Mouse (Mus musculus): ENCODE results near the gene Nrip1.

The Nrip1 gene

DNA sequence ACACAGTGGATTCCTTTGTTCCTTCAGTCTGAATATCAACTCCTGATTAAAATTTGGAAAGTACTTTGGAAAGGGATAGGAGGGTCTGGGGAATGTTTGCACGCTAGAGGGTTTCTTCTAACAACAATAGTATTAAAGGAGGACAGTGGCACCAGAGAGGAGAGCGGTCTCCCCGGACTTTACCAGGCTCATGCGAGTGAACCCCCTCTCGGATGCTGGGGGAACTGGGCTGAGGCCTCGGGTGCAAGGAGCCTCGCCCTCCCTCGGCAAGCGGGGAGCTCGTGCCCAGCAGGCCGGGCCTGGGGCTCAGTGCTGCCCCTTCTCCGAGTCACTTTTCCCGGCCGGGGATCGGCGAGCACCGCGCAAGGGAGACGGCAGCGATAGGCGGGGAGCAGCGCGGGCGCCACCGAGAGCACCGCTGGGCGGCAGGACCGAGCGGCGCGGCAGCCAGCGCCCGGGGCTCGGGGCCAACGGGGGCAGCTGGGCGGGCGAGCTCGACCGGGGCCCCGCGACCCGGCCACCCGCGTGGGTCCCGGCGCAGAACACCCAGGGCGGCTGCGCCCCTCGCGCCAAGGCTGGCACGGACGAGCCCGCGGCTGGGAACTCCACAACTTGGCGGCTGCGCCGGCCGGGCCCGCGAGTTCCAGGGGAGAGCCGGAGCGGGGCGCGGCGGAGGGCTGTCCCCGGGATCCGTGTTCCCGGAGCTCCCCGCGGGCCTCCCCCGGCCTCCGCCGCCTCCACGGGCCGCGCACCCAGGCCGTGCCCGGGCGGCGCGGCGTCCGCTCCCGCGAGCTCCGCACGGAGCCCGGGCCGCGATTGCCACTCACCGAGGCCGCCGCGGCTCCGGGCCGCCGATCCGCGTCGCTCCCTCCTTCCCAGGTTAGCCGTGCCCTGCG is 1.3 kb downstream of the Nrip1 start:
- DNase-seq (ENCODE audit: low spot score in 2 of 2) = peak; percentile 29 to 63

DNA sequence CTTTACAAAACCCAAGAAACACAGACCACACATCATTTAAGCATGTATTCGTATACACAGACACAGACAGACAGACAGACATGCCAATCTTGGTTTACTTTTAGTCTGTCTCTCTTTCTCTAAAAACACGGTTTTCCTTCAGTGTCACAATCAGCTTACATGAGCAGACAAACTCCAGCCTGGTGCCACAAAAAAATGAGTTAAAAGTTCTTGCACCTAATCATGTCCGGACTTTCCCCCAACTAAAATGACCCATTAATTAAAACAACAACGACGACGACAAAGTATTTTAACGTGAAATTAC is 2.1 kb downstream of the Nrip1 start:
- no peak for DNase-seq (ENCODE audit: low spot score in 2 of 2)

DNA sequence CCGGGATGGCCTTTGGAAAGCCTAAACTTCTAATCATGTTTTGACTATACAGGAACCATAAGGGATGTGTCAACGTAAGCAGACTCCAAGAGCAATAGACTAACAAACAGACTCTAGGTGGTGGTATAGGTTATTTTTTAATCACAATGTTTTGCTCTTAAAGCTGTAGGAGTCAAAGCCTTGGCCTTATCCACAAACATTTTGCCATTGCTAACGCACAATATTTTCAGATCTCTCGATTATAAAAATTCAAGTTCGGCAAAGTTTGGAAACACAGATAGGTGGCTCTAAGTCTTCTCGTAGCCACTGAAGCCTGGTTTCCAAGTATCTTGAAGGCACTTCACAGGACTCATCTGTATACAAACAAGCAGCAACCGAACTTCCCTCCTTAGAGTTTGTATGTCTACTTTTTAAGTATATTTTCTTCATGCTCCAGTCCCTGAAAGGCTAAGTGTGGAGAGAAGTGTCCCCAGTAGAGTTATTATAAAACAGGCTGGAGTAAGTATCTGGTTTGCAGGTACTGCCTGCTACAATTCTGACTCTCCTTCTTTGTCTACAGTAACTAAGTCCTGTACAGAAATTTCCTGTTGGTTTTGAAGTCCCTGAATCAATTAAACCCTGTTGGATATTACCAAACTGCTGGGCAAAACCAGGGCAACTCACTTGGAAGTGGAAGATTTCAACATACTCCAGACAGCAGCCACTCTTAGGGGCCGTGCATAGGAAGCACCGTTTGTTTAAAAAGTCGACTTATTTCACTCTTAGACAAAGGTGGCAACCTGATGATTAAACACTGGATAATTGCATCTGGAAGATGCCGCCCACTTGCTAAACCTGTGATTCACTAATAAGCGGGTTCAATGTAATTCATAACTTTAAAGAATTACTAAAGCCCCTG is 2.7 kb downstream of the Nrip1 start:
- no peak for DNase-seq (ENCODE audit: low spot score in 2 of 2)

DNA sequence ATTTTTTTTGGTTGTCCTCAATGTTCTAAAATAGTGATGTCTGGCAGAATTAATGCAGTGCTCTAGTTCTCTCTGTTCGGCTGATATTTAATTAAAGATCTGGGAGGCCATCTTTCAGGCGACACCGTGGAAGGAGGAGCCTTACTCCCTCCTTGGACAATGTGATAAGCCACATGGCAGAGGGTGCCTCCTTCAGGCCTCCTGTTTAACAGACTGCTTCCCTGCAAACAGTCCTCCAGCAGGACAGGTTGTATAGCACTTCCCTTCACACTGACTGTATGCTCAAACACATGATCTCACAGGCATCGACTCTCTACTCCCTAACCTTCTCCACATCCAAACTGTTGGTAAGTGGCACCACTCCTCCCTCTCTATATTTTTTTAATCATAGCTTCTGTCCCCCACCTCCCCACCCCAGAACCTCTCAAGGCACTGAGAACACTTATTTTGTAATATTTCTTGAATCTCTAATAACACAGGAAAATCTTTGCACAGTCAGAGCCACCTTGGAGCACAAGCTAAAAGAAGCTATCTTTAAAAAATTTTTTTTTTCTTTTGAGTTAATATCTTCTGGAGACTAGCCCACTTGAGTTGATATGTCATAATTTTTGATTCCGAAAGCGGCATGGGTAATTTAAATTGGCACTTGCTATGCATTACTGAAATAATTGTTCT is 3.4 kb downstream of the Nrip1 start:
- peak in 1 of 2 experiments; percentile 27 for DNase-seq (ENCODE audit: low spot score in 2 of 2)

DNA sequence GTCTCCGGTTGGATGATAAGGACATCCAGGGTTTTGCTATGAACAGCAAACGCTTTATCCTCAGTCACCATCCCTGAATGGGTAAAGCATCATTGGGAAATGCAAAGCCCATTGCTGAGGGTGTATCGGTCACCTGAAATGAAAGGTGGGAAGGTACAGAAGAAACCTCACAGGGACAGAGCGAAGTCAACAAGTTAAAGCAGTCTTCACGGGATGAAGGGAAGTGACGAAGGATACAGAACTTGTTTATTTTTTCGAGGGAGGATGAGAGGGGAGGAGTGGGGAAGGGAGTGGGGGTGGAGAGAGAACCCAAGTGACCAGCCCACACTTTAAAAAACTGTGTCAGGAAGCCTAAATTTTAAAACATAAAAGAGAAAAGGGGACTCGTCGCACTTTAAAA is 4.4 kb downstream of the Nrip1 start:
- no peak for DNase-seq (ENCODE audit: low spot score in 2 of 2)

DNA sequence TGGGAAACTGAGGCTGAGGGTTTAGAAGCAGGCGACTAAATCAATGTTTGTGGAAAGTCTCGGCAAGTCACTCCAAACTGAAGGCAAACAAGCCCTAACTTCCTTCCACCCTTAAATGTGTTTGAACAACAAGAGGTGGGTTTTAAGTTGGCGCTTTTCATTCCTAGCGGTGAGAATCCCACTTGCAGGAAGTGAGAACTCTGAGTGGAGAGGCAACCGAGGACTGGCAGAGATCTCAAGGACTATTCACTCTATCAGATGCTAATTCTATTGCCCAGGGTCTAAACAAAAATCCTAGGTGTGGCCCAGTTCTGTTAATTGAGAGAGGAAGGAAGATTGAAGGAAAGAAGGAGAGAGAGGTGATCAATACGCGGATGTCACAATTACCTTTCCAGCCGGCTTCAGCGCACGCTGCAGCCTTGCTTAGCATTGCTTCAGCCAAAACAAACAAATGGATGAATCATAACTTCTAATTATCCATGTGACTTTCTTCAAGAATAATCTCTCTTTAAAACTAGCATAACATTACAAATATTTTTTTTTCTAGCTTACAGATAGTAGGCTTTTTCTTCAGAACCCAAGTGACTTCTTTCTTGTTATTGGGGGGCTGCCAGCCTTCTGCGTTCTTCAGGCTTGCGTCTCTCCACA is 6.2 kb downstream of the Nrip1 start:
- DNase-seq (ENCODE audit: low spot score in 2 of 2) = no peak

DNA sequence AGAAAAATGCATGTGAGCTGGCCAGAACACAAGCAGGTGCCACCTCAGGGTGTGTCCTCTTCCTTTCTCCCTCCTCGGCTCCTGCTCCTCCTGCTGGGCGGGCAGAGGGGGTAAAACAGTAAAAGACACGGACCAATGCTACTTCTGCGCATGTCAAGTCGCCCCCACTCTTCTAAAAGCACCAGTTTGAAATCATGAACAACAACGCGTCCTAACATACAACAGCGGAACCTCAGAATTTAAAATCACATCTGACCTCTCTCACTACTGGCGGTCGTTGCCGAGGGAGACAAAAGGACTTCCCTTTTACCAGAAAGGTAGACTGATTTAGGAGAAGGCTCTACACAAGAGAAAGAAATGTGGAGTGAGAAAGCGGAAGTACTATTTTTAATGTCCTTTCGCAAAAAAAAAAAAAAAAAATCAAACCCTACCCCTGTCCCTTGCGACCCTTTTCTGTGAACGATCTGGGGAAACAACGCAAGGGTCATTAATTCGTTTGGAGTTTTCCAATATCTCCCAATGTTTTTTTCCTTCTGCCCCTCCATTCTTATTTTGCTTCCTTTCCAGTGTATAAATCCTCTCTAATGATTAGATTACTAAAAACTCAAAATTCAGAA is 7.7 kb downstream of the Nrip1 start:
- no peak for DNase-seq (ENCODE audit: low spot score in 2 of 2)

DNA sequence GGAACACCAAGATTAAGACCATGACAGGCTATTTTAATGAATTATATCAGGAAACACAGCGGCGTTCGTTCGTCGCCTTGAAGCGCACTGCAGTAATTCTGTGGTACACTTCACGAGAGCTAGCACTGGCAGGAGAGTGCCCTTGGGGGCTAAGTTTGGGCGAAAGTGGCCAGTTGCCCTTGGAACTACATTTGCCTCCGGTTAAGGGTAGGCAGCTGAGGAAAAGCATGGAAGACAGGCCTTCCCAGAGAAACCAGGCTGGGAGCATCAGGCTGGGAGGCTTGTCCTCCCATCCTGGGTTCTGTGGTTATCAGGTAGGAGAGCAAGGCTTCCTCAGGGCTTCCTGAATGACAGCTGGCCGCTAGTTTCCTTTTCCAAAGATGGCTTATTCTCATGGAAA is 8.4 kb downstream of the Nrip1 start:
- no peak for DNase-seq (ENCODE audit: low spot score in 2 of 2)

DNA sequence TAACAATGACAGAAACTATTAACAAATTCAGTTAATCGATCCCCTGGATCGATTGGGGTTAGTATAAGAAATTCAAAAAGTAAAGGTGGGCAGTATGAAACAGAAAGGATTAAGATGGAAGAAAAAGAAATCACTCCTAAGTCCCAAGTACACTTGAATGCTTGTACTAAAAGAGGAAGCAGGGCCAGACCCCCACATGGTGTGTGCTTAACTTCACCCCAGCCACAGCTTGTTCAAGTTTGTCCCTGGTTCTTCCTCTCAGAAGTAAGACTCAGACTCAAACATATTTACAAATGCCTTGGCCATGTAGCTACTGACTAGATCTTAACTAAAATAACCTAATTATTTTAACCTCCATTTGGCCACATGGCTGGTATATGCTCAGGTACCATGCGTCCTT is 10.0 kb downstream of the Nrip1 start:
- DNase-seq (ENCODE audit: low spot score in 2 of 2) = no peak

DNA sequence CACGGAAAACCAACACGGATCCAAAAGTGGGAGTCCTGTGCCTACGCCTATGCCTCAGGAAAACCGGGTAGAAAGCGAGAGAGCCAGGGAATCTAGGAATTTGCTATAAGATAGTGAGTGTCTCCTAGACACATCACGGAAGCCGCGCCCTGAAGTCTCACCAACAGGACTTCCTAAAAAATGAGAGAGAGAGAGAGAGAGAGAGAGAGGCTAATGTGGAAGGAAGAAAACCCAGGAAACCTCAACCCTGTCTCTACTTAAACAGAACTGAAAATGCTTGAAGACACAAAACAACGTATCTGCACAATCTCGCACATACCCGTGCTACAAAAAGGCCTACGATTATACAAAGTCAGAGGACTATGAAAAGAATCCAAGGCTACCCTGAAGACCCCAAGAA is 10.6 kb downstream of the Nrip1 start:
- DNase-seq (ENCODE audit: low spot score in 2 of 2) = no peak

DNA sequence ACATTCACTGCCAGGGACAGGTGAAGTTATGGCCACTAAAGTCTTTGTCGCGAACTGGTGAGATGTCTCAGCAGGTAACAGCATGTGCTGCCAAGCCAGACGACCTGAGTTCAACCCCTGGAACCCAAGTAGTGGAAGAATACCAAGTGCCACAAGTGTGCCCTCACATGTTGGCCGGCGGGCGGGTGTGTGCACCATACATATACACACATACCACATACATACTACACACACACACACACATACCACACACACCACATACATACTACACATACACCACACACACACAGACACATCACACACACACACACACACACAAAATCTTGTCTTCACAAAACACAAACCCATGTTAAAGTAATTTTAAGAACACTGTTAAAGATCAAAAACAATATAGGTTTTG is 13.2 kb downstream of the Nrip1 start:
- no peak for DNase-seq (ENCODE audit: low spot score in 2 of 2)

DNA sequence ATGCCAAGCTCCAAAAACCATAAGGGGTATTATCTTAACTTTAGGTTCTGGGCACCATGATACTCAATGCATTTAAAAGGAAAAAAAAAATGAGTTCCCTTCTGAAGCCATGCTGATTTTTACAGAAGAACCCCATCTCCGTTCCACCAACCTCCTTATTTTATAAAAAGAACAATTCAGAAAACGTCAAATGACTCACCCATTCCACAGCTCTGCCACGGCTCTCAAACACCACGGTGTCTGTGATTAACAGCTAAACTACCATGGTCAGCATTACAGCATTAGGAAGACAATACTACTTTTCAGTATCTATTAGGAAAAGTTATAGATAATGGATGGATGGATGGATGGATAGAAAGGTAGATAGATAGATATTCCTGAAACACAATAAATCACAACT is 14.9 kb downstream of the Nrip1 start:
- no peak for DNase-seq (ENCODE audit: low spot score in 2 of 2)

DNA sequence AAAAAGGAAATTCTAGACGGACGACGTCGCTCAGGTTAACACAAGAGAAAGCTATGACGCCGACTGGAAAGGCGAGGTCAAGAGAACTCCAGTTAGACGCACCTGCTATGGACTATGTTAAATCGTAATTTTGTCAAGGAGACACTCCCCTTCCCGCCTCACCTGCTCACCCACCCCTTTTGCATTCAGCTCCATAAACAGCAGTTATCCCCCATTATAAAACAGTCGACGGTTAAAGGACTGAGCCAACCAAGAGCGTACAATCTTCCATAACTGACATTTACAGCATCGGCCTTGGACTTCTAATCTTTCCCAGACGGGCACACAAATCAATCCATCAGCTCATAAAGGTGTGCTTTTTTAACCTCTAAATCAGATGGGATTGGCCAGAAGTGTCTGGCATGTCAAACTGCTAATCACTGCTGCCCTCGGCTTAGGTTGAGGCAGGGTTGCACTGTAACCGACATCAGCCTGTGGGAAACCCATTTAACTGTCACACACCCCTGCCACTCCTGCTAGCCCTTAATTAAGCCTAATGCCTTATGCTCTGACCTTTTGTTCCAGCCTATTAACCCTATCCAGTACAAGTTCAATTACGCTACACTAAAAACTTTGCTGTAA is 15.4 kb downstream of the Nrip1 start:
- no peak for DNase-seq (ENCODE audit: low spot score in 2 of 2)

DNA sequence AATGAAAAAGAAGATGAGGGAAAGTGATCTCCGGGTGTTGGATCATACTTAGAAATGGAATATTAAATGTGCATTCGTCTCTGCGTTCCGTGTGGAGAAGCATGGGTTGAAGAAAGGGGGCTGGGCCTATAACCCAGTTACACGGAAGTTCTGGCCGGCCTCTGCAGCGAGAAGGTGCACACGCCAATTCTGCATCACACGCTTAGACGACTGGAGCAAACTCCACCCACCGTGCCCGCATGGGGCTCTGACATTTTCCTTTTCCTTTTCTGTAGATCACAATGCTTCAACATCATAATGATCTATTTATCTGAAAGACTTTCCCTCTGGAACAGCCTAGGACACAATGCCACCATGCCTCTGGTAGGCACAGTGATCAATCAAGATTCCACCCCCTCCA is 16.5 kb downstream of the Nrip1 start:
- no peak for DNase-seq (ENCODE audit: low spot score in 2 of 2)

DNA sequence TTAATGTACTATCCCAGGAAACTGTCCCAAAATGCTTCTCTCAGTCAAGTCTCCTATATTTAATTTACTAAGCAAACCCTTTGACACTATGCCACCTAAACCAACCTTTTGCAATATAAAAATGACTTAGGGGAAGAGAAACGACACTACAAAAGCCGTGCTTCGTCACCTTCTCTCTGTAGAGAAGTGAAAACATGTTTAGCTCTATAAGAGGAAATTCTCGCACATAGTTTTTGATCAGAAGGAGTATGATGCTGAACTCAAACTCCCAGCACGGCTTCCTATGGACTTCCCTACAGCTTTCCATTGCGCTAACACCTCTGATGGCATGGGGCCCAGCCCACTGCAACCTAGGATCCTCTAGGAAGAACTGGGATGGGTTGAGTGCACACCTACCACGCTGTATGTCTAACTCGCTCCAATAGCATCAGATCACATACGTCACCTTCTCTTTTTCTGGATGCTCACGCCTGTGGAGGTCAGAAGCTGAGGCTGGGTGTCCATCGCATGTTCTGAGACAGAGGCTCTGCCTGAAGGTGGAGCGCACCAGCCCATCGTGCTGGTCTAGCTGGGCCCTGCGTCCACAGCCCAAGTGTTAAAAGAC is 17.6 kb downstream of the Nrip1 start:
- DNase-seq (ENCODE audit: low spot score in 2 of 2) = no peak

DNA sequence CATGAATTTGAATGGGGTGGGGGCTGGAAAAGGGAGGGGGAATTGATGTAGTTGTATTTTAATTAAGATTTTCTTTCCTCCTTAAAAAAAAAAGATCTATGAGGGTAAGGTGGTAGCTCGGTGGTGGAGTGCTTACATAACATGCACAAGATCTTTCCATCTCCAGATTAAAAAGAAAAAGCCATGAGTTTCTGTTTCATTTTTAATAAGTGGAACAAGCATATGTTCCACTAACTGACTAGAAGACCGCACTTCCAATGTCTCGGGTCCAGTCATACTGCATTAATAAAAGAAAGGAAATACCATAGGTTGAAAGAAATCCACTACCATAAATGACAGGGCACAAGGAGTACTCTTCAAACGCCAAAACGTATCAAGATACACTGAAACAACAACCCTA is 18.4 kb downstream of the Nrip1 start:
- DNase-seq (ENCODE audit: low spot score in 2 of 2) = no peak

DNA sequence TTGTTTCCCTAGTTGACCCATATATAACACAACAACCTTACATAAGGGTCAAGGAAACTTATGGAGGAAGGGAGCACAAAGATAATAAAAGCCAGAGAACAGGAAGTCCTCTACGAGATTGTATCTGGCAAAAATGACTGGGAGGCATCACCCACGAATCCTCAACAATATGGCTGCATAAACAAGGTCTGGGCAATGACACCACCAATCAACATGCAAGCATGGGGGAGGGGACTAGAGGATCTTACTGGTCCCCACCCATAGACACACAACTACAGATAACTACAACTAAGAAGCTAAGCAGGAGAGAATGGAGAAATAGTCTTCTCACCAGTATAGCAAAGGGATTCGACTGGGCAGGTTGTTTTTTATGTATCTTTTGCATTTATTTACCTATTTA is 18.8 kb downstream of the Nrip1 start:
- DNase-seq (ENCODE audit: low spot score in 2 of 2) = no peak

DNA sequence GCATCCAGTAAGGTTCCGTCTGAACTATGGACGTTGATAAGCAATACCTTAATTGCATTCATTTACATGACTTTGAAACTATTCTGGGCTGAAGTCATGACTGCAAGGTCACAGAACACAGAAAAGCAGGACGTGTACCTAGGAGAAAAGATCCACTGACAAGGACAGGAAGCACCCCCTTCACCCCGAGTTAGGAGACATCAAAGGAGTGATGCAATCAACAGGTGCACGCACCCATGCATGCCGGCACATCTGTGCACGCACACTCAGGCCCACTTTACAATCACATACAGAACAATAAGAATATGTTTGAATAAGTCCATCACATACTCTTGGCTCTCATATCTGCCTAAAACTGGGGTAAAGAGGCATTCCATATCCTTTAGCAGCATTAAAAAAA is 19.3 kb downstream of the Nrip1 start:
- no peak for DNase-seq (ENCODE audit: low spot score in 2 of 2)

DNA sequence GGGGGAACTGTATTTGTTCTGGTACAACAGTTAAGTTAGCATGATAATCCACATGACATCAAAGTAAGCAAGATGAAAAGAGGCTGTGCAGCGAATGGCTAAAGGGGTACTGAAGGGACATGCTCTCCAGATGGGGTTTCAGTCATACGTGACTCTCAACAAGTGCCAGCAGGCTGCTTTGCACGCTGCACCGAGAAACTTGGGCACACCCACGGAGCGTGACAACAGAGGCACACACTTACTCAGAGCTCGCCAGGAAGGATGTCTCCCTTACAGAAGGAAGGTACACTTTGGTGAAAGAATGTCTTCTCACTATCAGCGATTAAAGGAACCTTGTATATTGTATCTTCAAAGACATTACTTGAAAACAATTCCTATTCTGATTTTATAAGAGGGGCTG is 22.7 kb downstream of the Nrip1 start:
- no peak for DNase-seq (ENCODE audit: low spot score in 2 of 2)

DNA sequence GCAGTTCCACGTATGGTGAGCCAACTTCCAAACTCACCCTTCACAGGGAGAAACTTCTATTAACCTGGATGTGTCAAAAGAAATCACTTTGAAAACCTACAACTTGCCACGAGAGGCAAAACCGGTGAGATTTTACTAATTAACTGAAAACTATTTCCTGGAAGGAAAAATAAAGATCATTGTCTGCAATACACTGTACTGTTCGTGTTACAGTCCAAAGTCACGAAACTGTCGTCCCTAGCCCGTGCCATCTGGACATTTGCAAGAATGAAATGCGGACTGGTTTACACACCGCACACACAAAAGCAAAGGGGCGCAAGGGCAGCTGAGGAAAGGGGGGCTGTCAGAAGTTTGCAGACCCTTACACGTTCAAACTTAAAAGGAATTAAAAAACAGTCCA is 24.6 kb downstream of the Nrip1 start:
- DNase-seq (ENCODE audit: low spot score in 2 of 2) = no peak

All from cerebellum, postnatal 4 days (tissue).